Mouse (Mus musculus) midbrain, embryonic 15.5 days (tissue): ENCODE measurements at regions not wholly inside any gene's neighbourhood (a gene's known extent, or its start where the extent isn't known, plus 50 kb on each side); places are given as distances from the start of the nearest gene placed in this dataset.

Experiments
- ATAC-seq: fragments of 200-750 bp; cut with Nextera tagmentation; replicated peaks from 2 replicates; pipeline ENCODE4 v1.8.0; 2017; ENCODE audit warnings: moderate TSS enrichment
- H3K27ac ChIP-seq: fragments of 300-500 bp; sonication (generic); 2 replicates; pipeline ENCODE4 v1.5.1; 2015; ENCODE audit warnings: mild to moderate bottlenecking, inconsistent platforms
- H3K27me3 ChIP-seq: fragments of 300-500 bp; sonication (generic); replicated peaks from 2 replicates; pipeline ENCODE4 v1.6.1; 2015; ENCODE audit warnings: inconsistent platforms
- H3K36me3 ChIP-seq: fragments of 300-500 bp; sonication (generic); replicated peaks from 2 replicates; pipeline ENCODE4 v1.6.1; 2015; ENCODE audit warnings: inconsistent platforms
- H3K4me1 ChIP-seq: fragments of 300-500 bp; sonication (generic); 2 replicates; pipeline ENCODE4 v1.6.1; 2015; ENCODE audit warnings: inconsistent platforms
- H3K4me2 ChIP-seq: fragments of 300-500 bp; sonication (generic); 2 replicates; pipeline ENCODE4 v1.6.1; 2015; ENCODE audit warnings: inconsistent platforms, mild to moderate bottlenecking, moderate library complexity
- H3K4me3 ChIP-seq: fragments of 300-500 bp; sonication (generic); 2 replicates; pipeline ENCODE4 v1.5.1; 2015; ENCODE audit warnings: mild to moderate bottlenecking, inconsistent platforms
- H3K9ac ChIP-seq: fragments of 300-500 bp; sonication (generic); 2 replicates; pipeline ENCODE4 v1.6.1; 2015; ENCODE audit warnings: mild to moderate bottlenecking, inconsistent platforms
- H3K9me3 ChIP-seq: fragments of 300-500 bp; sonication (generic); 2 replicates; pipeline ENCODE4 v1.6.1; 2016; ENCODE audit warnings: inconsistent platforms
- WGBS: fragments of 180-500 bp; shearing (Covaris S2); methylation state at CpG from one replicate; pipeline ENCODE4 v1.1.7; 2015; ENCODE audit warnings: mixed read lengths; 5-methylcytosine and 5-hydroxymethylcytosine counted together

DNA sequence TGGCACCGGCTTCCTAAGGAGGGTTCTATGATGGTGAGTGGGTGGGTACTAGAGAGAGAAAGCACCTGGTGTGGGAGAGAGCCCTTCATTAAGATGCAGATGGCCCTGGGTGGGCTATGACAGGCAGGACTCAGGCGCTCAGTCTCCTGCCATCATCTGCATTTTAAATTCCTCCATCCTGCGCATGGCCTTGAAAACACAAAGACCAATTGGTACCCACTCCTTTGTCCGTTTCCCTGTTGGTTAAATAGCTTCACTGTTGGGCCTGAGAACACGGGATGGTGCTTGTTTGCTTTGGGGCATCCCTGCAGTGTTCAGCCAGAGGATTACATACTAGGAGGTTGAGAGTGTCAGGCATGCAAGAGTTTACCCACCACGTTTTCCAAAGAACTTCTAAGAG is 314.9 kb downstream of the Gm11011 start:
- H3K27ac ChIP-seq: 0 out of 2 replicates have a peak overlapping the region, but pooled peaks have one; percentile 35
- no peak overlapping the region for H3K4me2 ChIP-seq
- no peaks in the 10 kb centered on the region for H3K9me3 ChIP-seq
- H3K9ac ChIP-seq: no peak overlapping the region; the same call in 1 of the 2 replicates
- no peak overlapping the region for H3K4me3 ChIP-seq
- no peaks in the 10 kb centered on the region for H3K36me3 ChIP-seq
- H3K4me1 ChIP-seq: peaks cover 16% of the 10 kb centered on the region
- no peaks in the 10 kb centered on the region for H3K27me3 ChIP-seq
- WGBS: 6% methylated on average over 6 of the region's 6 CpGs
- ATAC-seq: peak; percentile 60

DNA sequence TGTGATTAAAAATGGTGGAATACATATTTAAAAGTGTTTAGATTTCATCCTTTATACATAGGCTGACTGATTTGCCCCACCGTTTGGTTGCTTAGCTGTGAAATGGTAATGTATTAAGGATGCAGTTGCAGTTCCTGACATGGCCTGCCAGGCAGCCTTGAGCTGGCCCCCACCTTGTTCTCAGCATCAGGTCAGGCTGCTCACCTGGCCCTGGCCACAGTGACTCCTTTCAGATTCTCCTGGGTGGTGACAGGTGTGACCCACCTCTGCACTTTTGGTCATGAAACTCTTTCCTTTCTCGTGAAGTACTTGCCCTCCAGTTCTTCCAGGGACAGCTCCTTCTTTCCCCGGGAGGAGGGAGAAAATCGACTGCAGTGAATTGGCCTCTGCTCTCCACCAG is 315.5 kb downstream of the Gm11011 start:
- Histone ChIP-seq H3K27me3 (no peaks in the 10 kb centered on the region), H3K36me3 (no peaks in the 10 kb centered on the region), H3K9ac (no peak overlapping the region), H3K9me3 (no peaks in the 10 kb centered on the region), H3K4me1 (peaks cover 16% of the 10 kb centered on the region), H3K4me3 (no peak overlapping the region), H3K4me2 (no peak overlapping the region), H3K27ac (0 out of 2 replicates have a peak overlapping the region, but pooled peaks have one; percentile 35)
- ATAC-seq: 0 out of 2 replicates have a peak, but pooled peaks have one; percentile 52
- WGBS: 36% methylated on average over 4 of the region's 4 CpGs

DNA sequence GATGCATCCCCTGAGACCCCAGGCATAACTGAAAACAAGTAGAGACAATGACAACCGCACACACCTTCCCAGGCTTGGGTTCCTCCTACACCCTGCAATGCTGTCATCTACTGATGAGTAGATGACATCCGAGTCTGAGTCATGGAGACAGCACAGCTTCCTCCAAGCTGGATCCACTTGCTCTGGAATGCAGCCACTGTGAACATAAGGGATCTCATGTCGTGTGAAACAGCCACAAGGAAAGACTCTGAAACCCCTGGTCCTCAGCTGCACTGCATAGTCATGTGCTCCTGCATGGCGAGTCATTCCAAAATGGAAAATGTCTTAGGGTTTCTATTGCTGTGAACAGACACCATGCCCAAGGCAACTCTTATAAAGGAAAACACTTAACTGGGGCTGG is 305.2 kb upstream of the Zfp64 start:
- Histone ChIP-seq H3K36me3 (no peaks in the 10 kb centered on the region), H3K27ac (no peak overlapping the region), H3K27me3 (no peaks in the 10 kb centered on the region), H3K4me3 (no peak overlapping the region), H3K9me3 (no peaks in the 10 kb centered on the region), H3K4me1 (no peaks in the 10 kb centered on the region), H3K4me2 (no peak overlapping the region), H3K9ac (no peak overlapping the region)
- ATAC-seq: no peak
- WGBS: 85% methylated on average over 4 of the region's 4 CpGs

DNA sequence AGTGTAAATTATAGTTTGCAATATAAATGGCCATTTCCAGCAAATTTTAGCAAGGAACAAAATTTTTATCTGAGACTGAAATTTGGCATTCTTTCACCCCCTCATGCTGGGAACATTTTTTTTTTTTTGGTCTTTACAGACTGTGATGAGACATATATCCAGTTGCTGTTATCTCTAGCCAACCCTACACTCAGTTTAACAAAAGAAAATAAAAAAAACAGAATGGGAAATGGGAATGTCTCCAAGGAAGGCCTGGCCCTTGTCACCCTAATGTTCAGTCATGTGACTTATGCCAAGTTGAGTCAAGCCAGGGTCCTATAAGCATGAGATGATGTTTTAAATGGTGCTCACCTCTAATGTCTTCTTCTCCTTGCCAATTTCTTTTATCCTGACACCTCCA is 289.2 kb upstream of the Zfp64 start:
- Histone ChIP-seq H3K27me3 (no peaks in the 10 kb centered on the region), H3K4me3 (no peak overlapping the region), H3K9me3 (no peaks in the 10 kb centered on the region), H3K27ac (no peak overlapping the region), H3K4me2 (no peak overlapping the region), H3K36me3 (no peaks in the 10 kb centered on the region), H3K4me1 (no peaks in the 10 kb centered on the region), H3K9ac (no peak overlapping the region)
- ATAC-seq: no peak

DNA sequence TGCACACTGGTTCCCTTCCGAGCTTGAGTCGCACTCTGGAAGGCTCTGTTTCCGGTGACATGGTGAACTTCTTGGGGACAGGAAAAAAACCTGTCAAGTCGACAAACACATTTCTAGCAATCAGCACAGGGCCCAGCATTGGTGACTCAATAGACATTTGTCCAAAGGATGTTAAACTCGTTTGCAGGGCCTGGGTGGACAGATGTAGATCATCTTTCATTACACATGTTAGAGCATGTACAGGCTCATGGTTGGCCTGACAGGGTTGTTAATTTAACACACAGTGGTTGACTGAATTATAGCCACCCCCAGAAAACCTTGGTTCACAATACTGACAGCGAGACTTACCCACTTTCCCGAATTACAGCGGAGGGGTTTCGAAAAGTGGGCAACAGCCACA is 288.6 kb upstream of the Zfp64 start:
- Histone ChIP-seq H3K4me2 (no peak overlapping the region), H3K4me3 (no peak overlapping the region), H3K9ac (no peak overlapping the region), H3K9me3 (no peaks in the 10 kb centered on the region), H3K27me3 (no peaks in the 10 kb centered on the region), H3K27ac (no peak overlapping the region), H3K36me3 (no peaks in the 10 kb centered on the region), H3K4me1 (no peaks in the 10 kb centered on the region)
- no peak for ATAC-seq
- 94% methylated on average over 9 of the region's 9 CpGs for WGBS

DNA sequence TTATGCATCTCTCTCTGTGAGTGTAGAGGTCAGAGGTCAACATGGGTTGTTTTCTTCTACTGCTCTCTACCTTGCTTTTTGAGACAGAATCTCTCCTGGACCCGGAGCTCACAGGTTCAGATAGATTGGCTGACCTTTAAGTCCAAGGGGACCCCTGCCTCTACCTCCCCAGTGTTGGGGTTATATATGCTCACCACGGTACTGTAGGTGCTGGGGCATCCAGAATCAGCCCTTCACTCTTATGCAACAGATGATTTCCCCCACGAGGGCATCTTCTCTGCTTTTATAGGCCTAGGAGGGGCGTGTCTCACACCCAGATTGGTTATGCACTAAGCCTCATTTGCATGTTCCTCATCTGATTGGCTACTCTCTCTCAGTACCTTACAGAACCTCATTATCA is 282.5 kb upstream of the Zfp64 start:
- Histone ChIP-seq H3K27ac (no peak overlapping the region), H3K4me3 (no peak overlapping the region), H3K4me1 (no peaks in the 10 kb centered on the region), H3K27me3 (no peaks in the 10 kb centered on the region), H3K36me3 (no peaks in the 10 kb centered on the region), H3K9ac (no peak overlapping the region), H3K4me2 (no peak overlapping the region), H3K9me3 (no peaks in the 10 kb centered on the region)
- WGBS: 94% methylated on average over 4 of the region's 4 CpGs
- no peak for ATAC-seq

DNA sequence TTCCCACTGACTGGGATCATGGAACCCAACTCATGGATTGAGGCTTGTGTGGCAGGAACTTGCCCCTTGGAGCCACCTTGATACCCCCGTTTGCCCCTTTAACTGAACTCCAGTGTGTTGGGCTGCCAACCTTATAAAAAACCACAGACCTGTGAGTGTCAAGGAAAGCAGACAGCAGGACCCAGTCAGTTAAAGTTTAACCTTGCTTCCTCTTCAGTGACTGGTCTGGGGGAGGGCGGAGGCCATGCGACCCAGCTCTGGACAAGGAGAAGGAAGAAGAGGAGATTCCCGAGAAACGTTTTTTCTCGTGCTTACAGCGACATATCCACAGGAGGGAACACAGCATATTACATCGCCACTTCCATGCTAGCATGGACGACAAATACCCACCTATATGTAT is 281.9 kb upstream of the Zfp64 start:
- Histone ChIP-seq H3K27me3 (no peaks in the 10 kb centered on the region), H3K36me3 (no peaks in the 10 kb centered on the region), H3K27ac (no peak overlapping the region), H3K4me3 (no peak overlapping the region), H3K9ac (no peak overlapping the region), H3K4me2 (no peak overlapping the region), H3K4me1 (no peaks in the 10 kb centered on the region), H3K9me3 (no peaks in the 10 kb centered on the region)
- no peak for ATAC-seq
- 96% methylated on average over 9 of the region's 9 CpGs for WGBS

DNA sequence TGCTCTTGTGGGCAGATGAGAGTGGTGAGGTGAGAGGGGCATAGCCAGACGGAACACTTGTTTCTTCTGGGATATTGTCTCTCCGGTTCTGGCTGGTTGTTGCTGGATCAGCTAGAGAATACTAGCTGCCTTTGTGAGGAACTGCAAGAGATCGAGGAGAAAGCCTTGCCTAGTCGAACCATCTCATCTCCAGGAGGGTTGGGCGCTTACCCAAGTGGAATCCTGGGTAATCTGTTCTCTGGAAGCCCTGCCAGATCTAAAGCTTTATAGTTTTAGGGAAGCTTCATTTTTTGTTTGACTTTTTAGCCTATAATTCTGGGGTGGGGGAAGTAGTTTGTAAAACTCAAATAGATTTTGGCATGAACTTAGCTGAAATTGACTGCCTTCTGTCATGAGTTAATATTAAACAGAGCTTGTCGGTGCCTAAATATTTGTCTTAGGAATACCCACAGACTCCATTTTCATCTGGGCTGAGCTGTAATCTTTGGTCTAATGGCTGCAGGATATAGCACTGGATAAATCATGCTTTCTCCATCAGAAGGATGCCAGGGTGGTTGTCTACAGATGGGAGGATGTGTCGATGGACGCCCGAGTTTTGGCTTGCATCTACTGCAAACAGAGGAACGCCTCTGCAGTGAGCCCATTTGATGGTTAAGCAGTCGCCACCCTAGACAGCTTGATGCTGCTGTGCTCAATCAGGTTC is 279.1 kb upstream of the Zfp64 start:
- H3K9ac ChIP-seq: no peak overlapping the region
- no peak overlapping the region for H3K27ac ChIP-seq
- no peaks in the 10 kb centered on the region for H3K4me1 ChIP-seq
- 91% methylated on average over 11 of the region's 11 CpGs for WGBS
- no peaks in the 10 kb centered on the region for H3K27me3 ChIP-seq
- no peak for ATAC-seq
- no peak overlapping the region for H3K4me2 ChIP-seq
- no peaks in the 10 kb centered on the region for H3K9me3 ChIP-seq
- no peak overlapping the region for H3K4me3 ChIP-seq
- H3K36me3 ChIP-seq: no peaks in the 10 kb centered on the region

DNA sequence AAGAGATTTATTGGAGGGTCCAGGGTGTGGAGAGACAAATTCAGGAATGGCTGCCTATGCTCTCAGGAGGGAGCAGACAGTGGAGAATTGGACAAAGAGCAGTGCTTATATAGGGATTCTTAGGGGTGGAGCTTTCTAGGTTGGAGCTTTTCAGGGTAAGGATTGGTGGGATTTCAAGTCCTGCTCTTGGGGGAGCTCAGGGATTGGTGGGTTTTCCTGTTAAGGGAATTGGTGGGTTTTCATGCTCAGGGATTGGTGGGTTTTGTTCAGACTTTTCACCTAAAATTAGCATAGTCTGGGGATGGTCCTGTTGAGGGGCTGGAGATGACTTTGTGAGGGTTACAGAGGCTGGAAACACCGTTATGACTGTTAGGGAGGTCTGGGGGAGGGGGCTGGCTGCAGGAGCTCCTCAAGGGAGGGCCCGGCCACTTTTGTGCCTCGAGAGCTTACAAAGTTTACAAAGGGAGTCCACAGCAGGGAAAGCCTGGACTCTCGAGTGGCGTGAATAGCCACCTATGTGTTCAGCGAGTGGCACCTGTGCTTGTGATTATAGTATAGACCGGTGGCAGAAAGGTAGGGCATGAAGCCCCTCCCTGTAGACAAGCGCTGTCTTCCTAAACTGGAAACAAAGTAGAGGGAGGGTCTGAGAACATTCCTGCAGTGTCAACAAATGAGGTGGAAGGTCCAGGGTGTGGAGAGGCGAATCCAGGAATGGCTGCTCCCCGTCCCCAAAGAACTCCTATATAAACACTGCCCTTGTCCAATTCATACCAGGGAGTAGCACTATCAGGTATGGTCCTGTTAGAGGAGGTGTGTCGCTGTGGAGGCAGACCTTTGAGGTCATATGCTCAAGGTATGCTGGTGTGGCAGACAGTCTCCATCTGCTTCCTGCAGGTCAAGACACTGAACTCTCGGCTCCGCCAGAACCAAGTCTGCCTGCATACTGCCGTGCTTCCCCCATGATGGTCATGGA is 278.1 kb upstream of the Zfp64 start:
- no peaks in the 10 kb centered on the region for H3K36me3 ChIP-seq
- H3K9ac ChIP-seq: no peak overlapping the region
- H3K27ac ChIP-seq: no peak overlapping the region
- 80% methylated on average over 14 of the region's 14 CpGs for WGBS
- no peaks in the 10 kb centered on the region for H3K9me3 ChIP-seq
- no peak for ATAC-seq
- H3K27me3 ChIP-seq: no peaks in the 10 kb centered on the region
- no peak overlapping the region for H3K4me3 ChIP-seq
- no peaks in the 10 kb centered on the region for H3K4me1 ChIP-seq
- no peak overlapping the region for H3K4me2 ChIP-seq

DNA sequence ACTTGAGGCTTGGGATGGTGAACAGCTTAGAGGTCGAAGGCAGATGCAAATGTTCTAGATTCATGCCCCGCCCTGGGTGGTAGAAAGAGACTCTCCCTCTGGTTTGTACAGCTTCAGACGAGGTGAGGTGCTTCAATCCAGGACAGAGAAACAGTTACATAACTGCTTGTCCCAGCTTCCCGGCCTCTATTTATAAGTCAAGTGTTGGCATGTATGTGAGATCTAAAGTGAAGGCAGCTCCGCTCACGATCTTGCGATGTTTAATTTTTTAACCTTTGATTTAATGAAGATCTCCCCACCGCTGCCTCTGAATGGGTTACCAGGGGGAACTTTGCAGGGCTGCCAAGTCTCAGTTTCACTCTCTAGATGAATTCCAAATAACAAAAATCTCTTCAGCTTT is 266.9 kb upstream of the Zfp64 start:
- no peak overlapping the region for H3K4me3 ChIP-seq
- WGBS: 85% methylated on average over 8 of the region's 8 CpGs
- no peak overlapping the region for H3K4me2 ChIP-seq
- no peak overlapping the region for H3K27ac ChIP-seq
- no peaks in the 10 kb centered on the region for H3K36me3 ChIP-seq
- no peak for ATAC-seq
- no peaks in the 10 kb centered on the region for H3K9me3 ChIP-seq
- H3K27me3 ChIP-seq: no peaks in the 10 kb centered on the region
- no peak overlapping the region for H3K9ac ChIP-seq
- no peaks in the 10 kb centered on the region for H3K4me1 ChIP-seq

DNA sequence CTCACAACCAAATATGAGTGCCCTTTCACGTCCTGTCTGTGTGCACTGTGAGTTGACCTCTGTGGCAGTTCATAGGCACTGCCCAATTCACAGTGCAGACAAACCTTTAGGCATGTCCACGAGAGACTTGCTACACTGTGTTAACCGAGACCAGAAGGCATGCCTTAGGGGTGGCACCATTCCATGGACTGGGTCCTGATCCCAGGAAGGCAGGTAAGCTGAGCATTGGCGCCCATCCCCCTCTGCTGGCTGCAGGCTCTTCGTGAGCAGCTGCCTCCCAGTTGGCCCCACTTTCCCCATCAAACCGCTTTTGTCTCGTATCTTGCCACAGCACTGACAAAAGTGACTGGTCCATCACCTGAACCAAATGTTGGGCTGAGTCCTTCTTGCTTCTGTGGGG is 265.8 kb upstream of the Zfp64 start:
- H3K4me1 ChIP-seq: no peaks in the 10 kb centered on the region
- 71% methylated on average over 7 of the region's 7 CpGs for WGBS
- ATAC-seq: no peak

DNA sequence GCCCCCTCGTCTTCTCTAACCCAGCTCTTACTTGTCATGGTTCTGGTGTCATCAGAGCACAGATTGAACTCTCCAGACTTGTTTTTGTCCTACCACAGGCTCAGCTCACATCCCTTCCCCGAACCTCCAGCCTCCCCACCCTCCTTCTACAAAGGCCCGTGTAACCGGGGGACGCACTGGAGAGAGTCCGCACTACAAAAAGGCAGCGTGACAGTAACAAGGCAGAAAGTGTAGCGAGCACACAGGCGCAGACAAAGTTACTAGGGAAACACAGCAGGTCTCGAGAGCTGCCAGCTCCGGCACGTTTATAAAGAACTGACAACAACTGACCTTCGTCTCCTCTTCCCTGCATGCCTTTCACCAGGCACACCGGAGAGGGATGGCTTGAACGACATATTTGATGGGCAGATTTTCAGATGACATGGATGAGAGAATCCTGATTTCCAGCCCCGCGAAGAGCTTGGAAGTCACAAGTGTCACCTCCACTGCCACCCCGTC is 260.2 kb upstream of the Zfp64 start:
- 59% methylated on average over 18 of the region's 18 CpGs for WGBS
- Histone ChIP-seq H3K9ac (no peak overlapping the region), H3K27me3 (no peaks in the 10 kb centered on the region), H3K36me3 (no peaks in the 10 kb centered on the region), H3K27ac (no peak overlapping the region), H3K9me3 (no peaks in the 10 kb centered on the region), H3K4me1 (peaks cover 12% of the 10 kb centered on the region; the same call in 1 of the 2 replicates), H3K4me2 (no peak overlapping the region), H3K4me3 (no peak overlapping the region)
- no peak for ATAC-seq

More for the DNA sequence above, 265.8 kb upstream of the Zfp64 start:
- H3K36me3 ChIP-seq: no peaks in the 10 kb centered on the region
- no peak overlapping the region for H3K27ac ChIP-seq
- no peak overlapping the region for H3K9ac ChIP-seq
- no peaks in the 10 kb centered on the region for H3K27me3 ChIP-seq
- H3K9me3 ChIP-seq: no peaks in the 10 kb centered on the region
- H3K4me2 ChIP-seq: no peak overlapping the region
- no peak overlapping the region for H3K4me3 ChIP-seq
